Mouse (Mus musculus) cerebellum, adult 2 months (tissue): ENCODE measurements around the gene Gm21915. TPM values are rescaled to one million over a fixed set of nuclear protein-coding genes. Genes with fewer than 3 reads are reported as not detected.

Experiments
- DNase-seq, 2 experiments: peaks; one replicate each; pipeline ENCODE4 v3.0.0; 2021
- H3K27ac ChIP-seq: fragments of 200-500 bp; 2 replicates; pipeline ENCODE4 v1.5.1; 2012; ENCODE audit warnings: low read length, control low read depth, inconsistent platforms; ENCODE audit not compliant: insufficient read depth
- H3K27me3 ChIP-seq: fragments of 200-500 bp; 2 replicates; pipeline ENCODE4 v1.6.1; 2012; ENCODE audit warnings: inconsistent platforms, mild to moderate bottlenecking, low read length, moderate library complexity; ENCODE audit not compliant: control insufficient read depth, insufficient read depth
- H3K4me1 ChIP-seq: fragments of 200-500 bp; 2 replicates; pipeline ENCODE4 v1.6.1; 2011; ENCODE audit warnings: low read length; ENCODE audit not compliant: control insufficient read depth, insufficient read depth
- H3K4me3 ChIP-seq: fragments of 200-500 bp; replicated peaks from 2 replicates; pipeline ENCODE3; 2011; ENCODE audit warnings: mild to moderate bottlenecking, low read depth, low read length, control low read depth; ENCODE audit not compliant: insufficient read depth
- CTCF ChIP-seq: fragments of 200-500 bp; IDR thresholded peaks from 2 replicates; pipeline ENCODE4 v1.5.1; 2011; ENCODE audit warnings: low read depth, mild to moderate bottlenecking, control low read depth, low read length, moderate library complexity, borderline replicate concordance; ENCODE audit not compliant: insufficient read depth
- POLR2A ChIP-seq: fragments of 200-500 bp; IDR thresholded peaks from 2 replicates; pipeline ENCODE4 v1.6.1; 2011; ENCODE audit warnings: low read length, control low read depth, borderline replicate concordance; ENCODE audit not compliant: insufficient read depth
- WGBS: fragments of 180-500 bp; shearing (Covaris S2); methylation state at CpG from one replicate; pipeline ENCODE4 v1.1.7; 2018; 5-methylcytosine and 5-hydroxymethylcytosine counted together
- polyA plus RNA-seq: library from polyadenylated mRNA; depleted of rRNA; stranded (reverse); fragments of >200 nt; gene quantifications from 2 replicates; pipeline ENCODE4 v1.2.3, GENCODE M21; 2012

Gene Gm21915
- polyA plus RNA-seq, 1 experiment = not detected

DNA sequence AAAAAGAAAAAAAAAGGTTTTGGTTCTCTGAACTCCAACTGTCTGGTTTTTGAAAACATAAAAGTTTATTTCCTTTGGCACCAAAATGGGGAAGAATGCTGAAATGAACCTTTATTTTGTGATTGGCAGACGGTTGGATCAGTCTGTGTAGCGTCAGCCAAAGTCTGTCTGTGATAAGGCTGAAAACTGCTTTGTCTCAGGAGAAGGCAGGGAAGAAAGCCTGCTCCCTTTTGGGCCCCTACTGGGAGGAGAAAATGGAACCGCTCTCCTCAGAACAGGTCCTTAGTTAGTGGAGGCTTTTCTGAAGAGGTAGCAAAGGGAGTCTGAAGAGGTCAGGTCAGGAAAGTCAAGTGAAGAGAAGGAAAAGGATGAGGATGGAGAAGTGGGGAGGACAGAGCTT is 22.6 kb downstream of the Gm21915 start:
- no peak for DNase-seq
- Histone ChIP-seq H3K4me3 (no peak overlapping the region), H3K4me1 (peaks cover 13% of the 10 kb centered on the region), H3K27ac (no peak overlapping the region), H3K27me3 (no peaks in the 10 kb centered on the region)
- WGBS = 65% methylated on average over 3 of the region's 3 CpGs
- TF ChIP-seq CTCF (no peak), POLR2A (no peak)

DNA sequence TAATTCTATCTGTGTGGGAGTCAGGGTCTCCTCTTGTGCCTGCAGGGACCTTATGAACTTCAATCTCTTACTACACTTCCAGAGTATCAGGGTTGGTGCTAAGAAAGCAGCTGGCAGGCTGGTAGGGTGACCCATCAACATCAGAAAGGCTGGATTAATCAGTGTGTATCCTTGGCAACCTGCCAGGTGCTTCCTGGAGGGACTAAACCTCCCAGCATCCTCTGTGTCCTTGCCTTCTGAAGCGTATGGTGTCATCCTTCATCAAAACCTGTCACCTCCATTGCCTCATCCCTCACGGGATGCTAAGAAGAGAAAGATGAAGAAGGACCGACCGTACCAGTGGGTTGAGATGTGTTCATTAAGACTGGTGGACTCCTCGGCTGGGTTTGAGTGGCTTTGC is 23.4 kb downstream of the Gm21915 start:
- 42% methylated on average over 5 of the region's 5 CpGs for WGBS
- no peak for TF ChIP-seq CTCF
- TF ChIP-seq POLR2A = no peak
- no peak overlapping the region for H3K27ac ChIP-seq
- DNase-seq = peak; percentile 55 to 60
- peaks cover 13% of the 10 kb centered on the region for H3K4me1 ChIP-seq
- no peaks in the 10 kb centered on the region for H3K27me3 ChIP-seq
- H3K4me3 ChIP-seq = no peak overlapping the region

DNA sequence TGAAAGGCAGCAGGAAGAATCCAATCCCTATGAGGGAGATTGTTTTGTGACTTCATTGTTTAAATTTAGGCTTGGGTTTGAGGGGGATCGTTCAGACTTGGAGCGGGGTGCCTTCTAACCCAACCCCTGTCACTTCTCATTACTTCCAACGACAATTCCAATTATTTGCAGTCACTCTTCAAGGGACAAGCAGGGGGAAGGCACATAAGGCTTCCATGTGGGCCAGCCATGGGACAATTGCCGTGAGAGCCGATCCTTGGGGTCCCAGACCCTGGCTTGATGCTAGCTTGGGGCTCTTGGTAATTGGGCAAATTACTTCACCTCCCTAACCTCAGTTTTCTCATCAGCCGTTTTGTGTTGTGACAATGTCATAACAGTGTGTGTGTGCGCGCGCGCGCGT is 23.9 kb downstream of the Gm21915 start:
- 79% methylated on average over 12 of the region's 12 CpGs for WGBS
- no peak for TF ChIP-seq CTCF
- TF ChIP-seq POLR2A = no peak
- no peak overlapping the region for H3K4me3 ChIP-seq
- no peak overlapping the region for H3K27ac ChIP-seq
- peaks cover 13% of the 10 kb centered on the region for H3K4me1 ChIP-seq
- DNase-seq = no peak
- H3K27me3 ChIP-seq = no peaks in the 10 kb centered on the region

DNA sequence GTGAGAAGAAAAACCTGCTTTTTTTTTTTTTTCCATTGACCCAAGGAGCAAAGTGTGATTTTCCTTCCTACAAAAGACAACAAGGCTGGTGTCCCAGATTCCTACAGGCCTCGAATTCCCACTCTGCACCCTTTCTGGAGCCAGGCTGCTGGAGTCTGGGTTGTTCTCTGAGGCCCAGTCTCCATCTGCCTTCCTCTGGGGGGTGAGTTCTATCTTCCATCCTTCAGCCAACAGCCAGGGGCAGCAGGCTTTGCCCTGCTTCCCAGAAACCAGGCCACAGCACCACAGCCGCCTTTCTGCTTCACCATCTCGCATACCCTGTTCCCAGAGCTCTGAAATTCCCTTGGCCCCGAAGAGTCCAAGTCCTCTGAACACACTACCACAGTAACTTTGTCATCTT is 25.7 kb downstream of the Gm21915 start:
- DNase-seq = peak in 1 of 2 experiments; percentile 58
- Histone ChIP-seq H3K27me3 (no peaks in the 10 kb centered on the region), H3K4me1 (peaks cover 13% of the 10 kb centered on the region), H3K4me3 (no peak overlapping the region), H3K27ac (no peak overlapping the region)
- 80% methylated on average over 4 of the region's 4 CpGs for WGBS
- TF ChIP-seq POLR2A (no peak), CTCF (no peak)

DNA sequence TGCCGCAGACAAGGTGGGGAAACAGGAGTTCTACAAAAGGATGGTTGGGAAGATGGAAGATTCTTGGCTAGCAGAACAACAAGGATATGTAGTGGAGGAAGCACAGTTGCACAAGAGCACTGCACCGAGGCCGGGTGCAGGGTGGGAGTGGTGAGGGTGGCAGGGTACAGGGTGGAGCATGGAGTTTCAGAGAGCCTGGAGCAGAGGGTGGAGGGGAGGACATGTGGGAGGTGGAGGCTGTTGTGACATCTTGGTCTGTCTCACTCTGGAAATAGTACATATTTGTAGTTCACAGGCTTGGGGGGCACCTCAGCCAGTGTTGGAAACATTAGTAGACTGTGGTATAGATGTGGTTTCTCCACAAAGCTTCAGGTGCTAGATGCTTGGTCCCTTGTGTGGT is 28.8 kb downstream of the Gm21915 start:
- no peak overlapping the region for H3K27ac ChIP-seq
- peaks cover 5% of the 10 kb centered on the region for H3K4me1 ChIP-seq
- no peaks in the 10 kb centered on the region for H3K27me3 ChIP-seq
- no peak for DNase-seq
- TF ChIP-seq POLR2A (no peak), CTCF (no peak)
- 91% methylated on average over 3 of the region's 3 CpGs for WGBS
- no peak overlapping the region for H3K4me3 ChIP-seq

DNA sequence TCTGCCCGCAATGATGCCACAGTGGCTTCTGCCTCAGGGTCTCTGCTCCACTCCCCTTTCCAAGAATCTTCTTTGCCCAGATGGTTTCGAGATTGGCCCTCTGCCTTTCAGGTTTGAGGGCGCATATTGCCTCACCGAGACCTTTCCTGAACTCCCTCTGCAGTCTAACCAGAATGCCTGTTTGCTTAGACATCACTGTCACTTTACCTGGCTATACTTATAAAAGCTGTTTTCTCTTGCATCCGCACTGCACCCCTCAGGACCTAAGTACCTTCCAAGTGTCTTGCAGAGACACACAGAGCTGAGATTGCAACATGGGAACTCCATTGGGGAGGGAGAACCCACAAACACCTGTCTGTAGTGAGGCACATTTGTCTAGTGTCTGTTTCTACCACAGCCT is 29.8 kb downstream of the Gm21915 start:
- no peaks in the 10 kb centered on the region for H3K27me3 ChIP-seq
- DNase-seq = no peak
- WGBS = 61% methylated on average over 5 of the region's 5 CpGs
- no peak overlapping the region for H3K27ac ChIP-seq
- H3K4me1 ChIP-seq = no peaks in the 10 kb centered on the region
- H3K4me3 ChIP-seq = no peak overlapping the region
- TF ChIP-seq POLR2A = no peak

DNA sequence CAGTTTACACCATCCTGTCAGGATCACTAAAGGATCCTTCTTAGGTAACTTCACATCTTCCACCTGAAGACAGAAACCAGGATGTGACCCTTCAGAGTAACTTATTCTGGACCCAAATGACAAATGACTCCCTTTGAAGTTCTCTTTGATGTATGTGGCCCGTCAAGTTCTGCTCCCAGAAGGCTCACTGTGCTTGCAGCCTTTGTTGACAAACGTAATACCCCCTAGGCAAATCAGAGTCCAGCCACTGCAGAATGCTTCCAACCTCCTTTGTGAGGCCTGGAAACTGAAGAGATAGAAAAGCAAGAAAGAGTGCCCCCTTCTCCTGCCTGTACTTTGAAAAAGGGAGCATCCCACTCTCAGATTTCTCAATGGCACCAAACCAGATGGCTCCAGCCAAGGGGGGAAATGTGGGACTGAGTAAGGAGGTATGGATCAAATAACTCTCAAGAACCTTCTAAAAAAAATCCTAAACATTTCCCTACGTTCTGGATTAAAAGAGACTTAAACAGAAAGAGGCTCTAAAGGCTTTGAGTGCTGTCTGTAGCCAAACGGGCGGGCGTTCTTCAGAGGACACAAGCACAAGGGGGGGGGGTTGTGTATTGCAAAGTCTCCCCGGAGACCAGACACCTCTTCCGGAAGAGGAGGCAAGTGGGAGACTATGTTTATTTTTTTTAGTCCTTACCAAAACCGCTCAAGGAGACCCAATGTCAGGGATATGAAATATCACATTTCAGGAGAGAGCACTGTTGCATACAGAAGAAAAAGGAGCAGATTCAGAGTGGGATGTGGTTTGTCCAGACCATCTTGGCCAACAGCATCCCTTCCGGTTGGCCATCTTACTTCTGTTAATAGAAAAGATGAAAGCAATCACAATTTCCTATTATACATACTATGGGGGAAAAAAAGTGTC is 34.2 kb downstream of the Gm21915 start:
- Histone ChIP-seq H3K27me3 (no peaks in the 10 kb centered on the region), H3K4me3 (no peak overlapping the region), H3K4me1 (peaks cover 12% of the 10 kb centered on the region), H3K27ac (no peak overlapping the region)
- 79% methylated on average over 10 of the region's 10 CpGs for WGBS
- no peak for TF ChIP-seq POLR2A
- TF ChIP-seq CTCF = no peak
- no peak for DNase-seq

DNA sequence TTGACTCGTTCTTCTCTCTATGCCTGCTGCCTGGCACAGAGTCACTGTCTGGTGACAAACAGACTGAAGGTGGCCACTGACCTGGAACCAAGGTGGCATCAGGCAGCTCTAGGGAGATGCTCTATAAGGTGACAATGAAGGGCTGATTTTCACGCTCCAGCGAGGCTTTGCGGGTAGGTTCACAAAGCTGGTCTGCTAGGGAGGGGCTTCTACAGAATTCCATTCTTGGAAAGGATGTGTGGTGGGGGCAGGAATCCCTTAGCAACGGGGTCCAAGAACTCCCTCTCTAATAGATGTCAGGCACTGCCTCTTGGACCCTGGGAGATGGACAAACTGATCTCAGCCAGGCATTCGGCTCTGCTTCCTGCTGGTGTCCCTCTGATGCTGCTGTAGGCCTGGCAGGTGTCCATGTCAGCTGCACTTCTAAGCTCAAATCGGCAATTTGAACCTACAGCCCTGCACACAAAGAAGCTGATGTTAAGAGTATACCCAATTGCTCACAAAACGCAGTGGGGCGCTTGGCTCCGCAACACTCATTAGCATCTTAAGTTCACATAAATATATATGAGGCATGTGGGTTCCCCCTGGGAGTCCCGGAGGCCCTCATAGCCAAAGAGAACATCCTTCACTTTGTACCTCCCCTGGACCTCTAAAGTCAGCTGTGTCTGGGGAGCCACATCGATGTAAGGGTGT is 38.2 kb downstream of the Gm21915 start:
- DNase-seq = peak in 1 of 2 experiments; percentile 52
- TF ChIP-seq CTCF = no peak
- TF ChIP-seq POLR2A = no peak
- no peak overlapping the region for H3K4me3 ChIP-seq
- H3K27me3 ChIP-seq = no peaks in the 10 kb centered on the region
- H3K27ac ChIP-seq = 0 out of 2 replicates have a peak overlapping the region, but pooled peaks have one; percentile 44
- WGBS = 36% methylated on average over 12 of the region's 12 CpGs
- peaks cover 16% of the 10 kb centered on the region for H3K4me1 ChIP-seq
